Mouse (Mus musculus) stomach, embryonic 16.5 days (tissue): Measurements from ENCODE around the gene Akt1. TPM values are rescaled to one million over a fixed set of nuclear protein-coding genes. Genes with fewer than 3 reads are reported as not detected.

ENCODE experiments used
- ATAC-seq: fragments of 200-750 bp; cut with Nextera tagmentation; 2 replicates; pipeline ENCODE4 v1.8.0; 2017; ENCODE audit warnings: moderate number of reproducible peaks, moderate TSS enrichment; ENCODE audit not compliant: insufficient read depth, low FRiP score
- H3K27ac ChIP-seq: fragments of 300-500 bp; sonication (generic); 2 replicates; pipeline ENCODE4 v1.5.1; 2014; ENCODE audit warnings: low read length
- H3K27me3 ChIP-seq: fragments of 300-500 bp; sonication (generic); 2 replicates; pipeline ENCODE4 v1.6.1; 2014; ENCODE audit warnings: low read length, control low read depth, mixed read lengths; ENCODE audit not compliant: control insufficient read depth, insufficient read depth
- H3K36me3 ChIP-seq: fragments of 300-500 bp; sonication (generic); 2 replicates; pipeline ENCODE4 v1.6.1; 2014; ENCODE audit warnings: low read length; ENCODE audit not compliant: control insufficient read depth, insufficient read depth
- H3K4me1 ChIP-seq: fragments of 300-500 bp; sonication (generic); 2 replicates; pipeline ENCODE4 v1.6.1; 2014; ENCODE audit warnings: low read length, control low read depth, mixed read lengths; ENCODE audit not compliant: control insufficient read depth, insufficient read depth
- H3K4me2 ChIP-seq: fragments of 300-500 bp; sonication (generic); 2 replicates; pipeline ENCODE4 v1.6.1; 2014; ENCODE audit warnings: low read depth, low read length, mixed read lengths
- H3K4me3 ChIP-seq: fragments of 300-500 bp; sonication (generic); replicated peaks from 2 replicates; pipeline ENCODE4 v1.5.1; 2014; ENCODE audit warnings: mild to moderate bottlenecking, low read length
- H3K9ac ChIP-seq: fragments of 300-500 bp; sonication (generic); 2 replicates; pipeline ENCODE4 v1.6.1; 2014; ENCODE audit warnings: low read length
- H3K9me3 ChIP-seq: fragments of 300-500 bp; sonication (generic); replicated peaks from 2 replicates; pipeline ENCODE4 v1.6.1; 2016; ENCODE audit warnings: low read length, control low read depth; ENCODE audit not compliant: control insufficient read depth
- WGBS: fragments of 180-500 bp; shearing (Covaris S2); extraction: QIAGEN DNeasy Blood & Tissue Kit; methylation state at CpG from one replicate; pipeline ENCODE4 v1.1.7; 2014; 5-methylcytosine and 5-hydroxymethylcytosine counted together
- polyA plus RNA-seq: library from polyadenylated mRNA; unstranded; fragments of >200 nt; fragmentation: Nextera tagmentation; extraction: Ambion mirVana; gene quantifications from 2 replicates; pipeline ENCODE4 v1.2.1, GENCODE M21; 2015

Gene Akt1
- polyA plus RNA-seq, 1 experiment from 2014 or later: 50.7 TPM

GRCm38 (mm10) chr12:112617898-112618380, 56.7 kb downstream of the Akt1 start:
- H3K4me3 ChIP-seq: no peak overlapping the region
- WGBS: 17% methylated on average over 8 of the region's 8 CpGs
- H3K9me3 ChIP-seq: no peaks in the 10 kb centered on the region
- peaks cover 4% of the 10 kb centered on the region; the same call in 1 of the 2 replicates for H3K27me3 ChIP-seq
- no peak overlapping the region for H3K9ac ChIP-seq
- ATAC-seq: peak; percentile 61; the same call in 1 of the 2 replicates
- no peak overlapping the region for H3K4me2 ChIP-seq
- 0 out of 2 replicates have a peak overlapping the region, but pooled peaks have one; percentile 3 for H3K27ac ChIP-seq
- peaks cover 25% of the 10 kb centered on the region for H3K4me1 ChIP-seq
- H3K36me3 ChIP-seq: no peaks in the 10 kb centered on the region

- no peak overlapping the region for H3K4me3 ChIP-seq
- H3K9me3 ChIP-seq: no peaks in the 10 kb centered on the region
- H3K4me1 ChIP-seq: peaks cover 25% of the 10 kb centered on the region
- peaks cover 4% of the 10 kb centered on the region; the same call in 1 of the 2 replicates for H3K27me3 ChIP-seq
- no peaks in the 10 kb centered on the region for H3K36me3 ChIP-seq
- peak overlapping the region; percentile 30; the same call in 1 of the 2 replicates for H3K27ac ChIP-seq
- ATAC-seq: no peak
- H3K9ac ChIP-seq: no peak overlapping the region
- H3K4me2 ChIP-seq: no peak overlapping the region
- 76% methylated on average over 11 of the region's 11 CpGs for WGBS
Observed at GRCm38 (mm10) chr12:112617184-112617583, 57.5 kb downstream of the Akt1 start.

- ATAC-seq: no peak
- Histone ChIP-seq H3K27me3 (peaks cover 4% of the 10 kb centered on the region; the same call in 1 of the 2 replicates), H3K4me2 (no peak overlapping the region), H3K4me1 (peaks cover 25% of the 10 kb centered on the region), H3K27ac (peak overlapping the region; percentile 30; the same call in 1 of the 2 replicates), H3K4me3 (no peak overlapping the region), H3K9ac (no peak overlapping the region), H3K36me3 (no peaks in the 10 kb centered on the region), H3K9me3 (no peaks in the 10 kb centered on the region)
- 40% methylated on average over 9 of the region's 9 CpGs for WGBS
Observed at GRCm38 (mm10) chr12:112616668-112617067, 58.0 kb downstream of the Akt1 start.

- H3K9me3 ChIP-seq: no peaks in the 10 kb centered on the region
- WGBS: 89% methylated on average over 10 of the region's 10 CpGs
- H3K9ac ChIP-seq: no peak overlapping the region
- no peak overlapping the region for H3K27ac ChIP-seq
- H3K4me3 ChIP-seq: no peak overlapping the region
- H3K4me2 ChIP-seq: no peak overlapping the region
- H3K36me3 ChIP-seq: no peaks in the 10 kb centered on the region
- peaks cover 3% of the 10 kb centered on the region; the same call in 1 of the 2 replicates for H3K4me1 ChIP-seq
- H3K27me3 ChIP-seq: no peaks in the 10 kb centered on the region
- no peak for ATAC-seq
Observed at GRCm38 (mm10) chr12:112609031-112609430, 65.7 kb downstream of the Akt1 start.

- H3K9me3 ChIP-seq: no peaks in the 10 kb centered on the region
- no peaks in the 10 kb centered on the region for H3K36me3 ChIP-seq
- no peak overlapping the region for H3K4me2 ChIP-seq
- H3K4me1 ChIP-seq: peaks cover 3% of the 10 kb centered on the region; the same call in 1 of the 2 replicates
- 67% methylated on average over 6 of the region's 6 CpGs for WGBS
- H3K9ac ChIP-seq: no peak overlapping the region
- no peak for ATAC-seq
- H3K4me3 ChIP-seq: no peak overlapping the region
- H3K27ac ChIP-seq: no peak overlapping the region
- no peaks in the 10 kb centered on the region for H3K27me3 ChIP-seq
Observed at GRCm38 (mm10) chr12:112606998-112607397, 67.7 kb downstream of the Akt1 start.

- H3K9me3 ChIP-seq: no peaks in the 10 kb centered on the region
- no peaks in the 10 kb centered on the region for H3K36me3 ChIP-seq
- H3K9ac ChIP-seq: no peak overlapping the region
- H3K4me3 ChIP-seq: no peak overlapping the region
- 43% methylated on average over 6 of the region's 6 CpGs for WGBS
- no peaks in the 10 kb centered on the region for H3K27me3 ChIP-seq
- peak; percentile 63; the same call in 1 of the 2 replicates for ATAC-seq
- H3K4me1 ChIP-seq: peaks cover 3% of the 10 kb centered on the region; the same call in 1 of the 2 replicates
- H3K27ac ChIP-seq: no peak overlapping the region
- H3K4me2 ChIP-seq: no peak overlapping the region
Observed at GRCm38 (mm10) chr12:112605766-112606165, 68.9 kb downstream of the Akt1 start.

- 60% methylated on average over 20 of the region's 20 CpGs for WGBS
- ATAC-seq: peak; percentile 74
- H3K4me2 ChIP-seq: no peak overlapping the region
- no peaks in the 10 kb centered on the region for H3K9me3 ChIP-seq
- H3K36me3 ChIP-seq: no peaks in the 10 kb centered on the region
- H3K9ac ChIP-seq: 0 out of 2 replicates have a peak overlapping the region, but pooled peaks have one; percentile 11
- H3K27me3 ChIP-seq: no peaks in the 10 kb centered on the region
- peaks cover 3% of the 10 kb centered on the region; the same call in 1 of the 2 replicates for H3K4me1 ChIP-seq
- H3K4me3 ChIP-seq: no peak overlapping the region
- no peak overlapping the region for H3K27ac ChIP-seq
Observed at GRCm38 (mm10) chr12:112604709-112605649, 69.7 kb downstream of the Akt1 start.

- Histone ChIP-seq H3K4me2 (no peak overlapping the region), H3K27ac (no peak overlapping the region), H3K4me1 (peaks cover 3% of the 10 kb centered on the region; the same call in 1 of the 2 replicates), H3K9me3 (no peaks in the 10 kb centered on the region), H3K27me3 (no peaks in the 10 kb centered on the region), H3K36me3 (no peaks in the 10 kb centered on the region), H3K4me3 (no peak overlapping the region), H3K9ac (no peak overlapping the region)
- WGBS: 80% methylated on average over 5 of the region's 5 CpGs
- ATAC-seq: no peak
Observed at GRCm38 (mm10) chr12:112604022-112604421, 70.7 kb downstream of the Akt1 start.
